Mouse (Mus musculus): ENCODE data around the gene Depdc1b.

GRCm38 (mm10) chr13:108386058-108386457 is 69.9 kb downstream of the Depdc1b start:
- TF ChIP-seq CTCF (IDR thresholded peaks at IDR 0.05; ENCODE audit: borderline replicate concordance, extremely low read depth, insufficient read depth, insufficient read length) (no peak), POLR2A (IDR thresholded peaks at IDR 0.05; ENCODE audit: borderline replicate concordance, extremely low read depth, insufficient read depth, insufficient read length, poor library complexity, severe bottlenecking) (no peak)
